Mouse (Mus musculus) lung, embryonic 14.5 days (tissue): Measurements from ENCODE around the gene Palm3. TPM values are rescaled to one million over a fixed set of nuclear protein-coding genes. Genes with fewer than 3 reads are reported as not detected.
A peak's percentile ranks its signal among the peaks of the same experiment; 100 is the strongest.
"Not testable (repeated sequence)": the region's sequence is repeated elsewhere in the genome, so short reads cannot be mapped to it uniquely, and the experiment has no call there.

Source experiments
- ATAC-seq: fragments of 200-750 bp; cut with Nextera tagmentation; 2 replicates; pipeline ENCODE4 v1.8.0; 2017; ENCODE audit warnings: mild to moderate bottlenecking, moderate TSS enrichment, moderate library complexity; ENCODE audit not compliant: insufficient read depth
- DNase-seq: peaks from one replicate; pipeline ENCODE4 v3.0.0-alpha.2; 2015
- H3K27ac ChIP-seq: fragments of 300-500 bp; sonication (generic); 2 replicates; pipeline ENCODE4 v1.5.1; 2014; ENCODE audit warnings: low read depth, mild to moderate bottlenecking, moderate library complexity
- H3K27me3 ChIP-seq: fragments of 300-500 bp; sonication (generic); 2 replicates; pipeline ENCODE4 v1.6.1; 2014; ENCODE audit warnings: low read length, control low read depth; ENCODE audit not compliant: insufficient read depth
- H3K36me3 ChIP-seq: fragments of 300-500 bp; sonication (generic); 2 replicates; pipeline ENCODE4 v1.6.1; 2014; ENCODE audit warnings: control low read depth; ENCODE audit not compliant: insufficient read depth
- H3K4me1 ChIP-seq: fragments of 300-500 bp; sonication (generic); 2 replicates; pipeline ENCODE4 v1.6.1; 2014; ENCODE audit warnings: antibody characterized with exemption, control low read depth; ENCODE audit not compliant: insufficient read depth
- H3K4me2 ChIP-seq: fragments of 300-500 bp; sonication (generic); 2 replicates; pipeline ENCODE4 v1.6.1; 2014; ENCODE audit warnings: mild to moderate bottlenecking
- H3K4me3 ChIP-seq: fragments of 300-500 bp; sonication (generic); 2 replicates; pipeline ENCODE4 v1.5.1; 2014; ENCODE audit warnings: low read depth, low read length
- H3K9ac ChIP-seq: fragments of 300-500 bp; sonication (generic); 2 replicates; pipeline ENCODE4 v1.6.1; 2014
- H3K9me3 ChIP-seq: fragments of 300-500 bp; sonication (generic); 2 replicates; pipeline ENCODE4 v1.6.1; 2016; ENCODE audit warnings: low read depth, low read length, control low read depth
- CTCF ChIP-seq: IDR thresholded peaks from 2 replicates; pipeline ENCODE4 v1.5.1; 2016; ENCODE audit warnings: antibody characterized with exemption, low read depth
- WGBS: fragments of 180-500 bp; shearing (Covaris S2); extraction: QIAGEN DNeasy Blood & Tissue Kit; methylation state at CpG from one replicate; pipeline ENCODE4 v1.1.7; 2014; 5-methylcytosine and 5-hydroxymethylcytosine counted together
- polyA plus RNA-seq: library from polyadenylated mRNA; unstranded; fragments of >200 nt; fragmentation: Nextera tagmentation; extraction: Ambion mirVana; gene quantifications from 2 replicates; pipeline ENCODE4 v1.2.1, GENCODE M21; 2014

The Palm3 gene
- polyA plus RNA-seq, 1 experiment from 2014 or later = 2.9 TPM

GRCm38 (mm10) chr8:84003612-84004246 is 17.5 kb upstream of the Palm3 start:
- Histone ChIP-seq H3K4me3 (peak overlapping the region; percentile 45), H3K9me3 (no peaks in the 10 kb centered on the region), H3K27me3 (0 out of 2 replicates have a peak, but pooled peaks cover 3% of the 10 kb centered on the region), H3K9ac (peak overlapping the region; percentile 58; the same call in 1 of the 2 replicates), H3K27ac (0 out of 2 replicates have a peak overlapping the region, but pooled peaks have one; percentile 10), H3K4me1 (peaks cover 6% of the 10 kb centered on the region; the same call in 1 of the 2 replicates), H3K4me2 (peak overlapping the region; percentile 75), H3K36me3 (peaks cover 34% of the 10 kb centered on the region)
- ATAC-seq (no peak), DNase-seq (no peak)
- no peak for TF ChIP-seq CTCF
- WGBS = 65% methylated on average over 6 of the region's 6 CpGs

- peak; percentile 98 for DNase-seq
- peak overlapping the region; percentile 75 for H3K4me2 ChIP-seq
- no peaks in the 10 kb centered on the region for H3K9me3 ChIP-seq
- H3K36me3 ChIP-seq = peaks cover 26% of the 10 kb centered on the region
- H3K9ac ChIP-seq = peak overlapping the region; percentile 58
- peak overlapping the region; percentile 86 for H3K27ac ChIP-seq
- 0 out of 2 replicates have a peak, but pooled peaks cover 3% of the 10 kb centered on the region for H3K27me3 ChIP-seq
- peak overlapping the region; percentile 45 for H3K4me3 ChIP-seq
- WGBS = under 1% methylated on average over 30 of the region's 30 CpGs
- peak; percentile 80 for ATAC-seq
- TF ChIP-seq CTCF = no peak
- no peaks in the 10 kb centered on the region for H3K4me1 ChIP-seq
These were observed 16.6 kb upstream of the Palm3 start for GRCm38 (mm10) chr8:84004533-84005201.

GRCm38 (mm10) chr8:84005502-84005901 is 15.8 kb upstream of the Palm3 start:
- not testable (repeated sequence) for H3K9ac ChIP-seq, ATAC-seq, H3K4me3 ChIP-seq, H3K9me3 ChIP-seq, H3K27me3 ChIP-seq, H3K4me1 ChIP-seq, DNase-seq, H3K27ac ChIP-seq
- 93% methylated on average over 7 of the region's 7 CpGs for WGBS
- H3K36me3 ChIP-seq = peaks cover 18% of the 10 kb centered on the region
- H3K4me2 ChIP-seq = peak overlapping the region; percentile 75

- no peak overlapping the region for H3K9ac ChIP-seq
- H3K4me3 ChIP-seq = no peak overlapping the region
- H3K36me3 ChIP-seq = no peaks in the 10 kb centered on the region
- 27% methylated on average over 7 of the region's 7 CpGs for WGBS
- peak; percentile 65 for TF ChIP-seq CTCF
- H3K27me3 ChIP-seq = peaks cover 35% of the 10 kb centered on the region
- no peaks in the 10 kb centered on the region for H3K9me3 ChIP-seq
- H3K27ac ChIP-seq = no peak overlapping the region
- DNase-seq (peak; percentile 64), ATAC-seq (no peak)
- H3K4me2 ChIP-seq = no peak overlapping the region
- no peaks in the 10 kb centered on the region; the same call in 1 of the 2 replicates for H3K4me1 ChIP-seq
These were observed 12.9 kb upstream of the Palm3 start for GRCm38 (mm10) chr8:84008362-84008761.

- Histone ChIP-seq H3K4me2 (no peak overlapping the region), H3K4me3 (no peak overlapping the region), H3K4me1 (no peaks in the 10 kb centered on the region; the same call in 1 of the 2 replicates), H3K9ac (no peak overlapping the region), H3K27me3 (peaks cover 39% of the 10 kb centered on the region), H3K9me3 (no peaks in the 10 kb centered on the region), H3K27ac (no peak overlapping the region), H3K36me3 (no peaks in the 10 kb centered on the region)
- TF ChIP-seq CTCF = peak; percentile 96
- ATAC-seq = peak; percentile 54
- DNase-seq = peak; percentile 96
- WGBS = under 1% methylated on average over 11 of the region's 11 CpGs
These were observed 11.4 kb upstream of the Palm3 start for GRCm38 (mm10) chr8:84009876-84010275.

- peak overlapping the region; percentile 95 for H3K4me2 ChIP-seq
- peak; percentile 34; the same call in 1 of the 2 replicates for ATAC-seq
- WGBS = 2% methylated on average over 83 of the region's 83 CpGs
- no peaks in the 10 kb centered on the region for H3K36me3 ChIP-seq
- no peaks in the 10 kb centered on the region for H3K9me3 ChIP-seq
- no peaks in the 10 kb centered on the region; the same call in 1 of the 2 replicates for H3K4me1 ChIP-seq
- DNase-seq = peak; percentile 87
- no peak overlapping the region for H3K27ac ChIP-seq
- peak overlapping the region; percentile 32 for H3K9ac ChIP-seq
- H3K4me3 ChIP-seq = peak overlapping the region; percentile 49
- TF ChIP-seq CTCF = peak; percentile 38; the same call in 1 of the 2 replicates
- H3K27me3 ChIP-seq = peaks cover 39% of the 10 kb centered on the region
These were observed 10.4 kb upstream of the Palm3 start for GRCm38 (mm10) chr8:84010625-84011611.
